In genomic region chr3:96029766-96030165, GRCm38 (mm10) we compare ENCODE assay signal across 22 mouse cellular contexts. TPM values are rescaled to one million over a fixed set of nuclear protein-coding genes. Genes with fewer than 3 reads are reported as not detected.
DNase-seq lines count a peak whose midpoint lies in the region; ATAC-seq and TF ChIP-seq lines count a peak whose summit lies in the region.
"Had no signal": no experiment of that assay in that cellular context is flagged by ENCODE, and none has a peak within 500 bp of the region (broad histone marks: within the 10 kb centered on the region; RNA-seq: fewer than 3 reads in every experiment).

No protein-coding gene starts in this region.

- H3K27me3 ChIP-seq in heart, embryonic 10.5 days (ENCODE audit: insufficient read depth, poor library complexity, severe bottlenecking): no peaks in the 10 kb centered on the region
- H3K27me3 ChIP-seq in cerebellum, adult 2 months (ENCODE audit: control insufficient read depth, insufficient read depth, low read length): no peaks in the 10 kb centered on the region
- no peaks in the 10 kb centered on the region for H3K27me3 ChIP-seq in hindbrain, embryonic 14.5 days (ENCODE audit: control insufficient read depth, insufficient read depth, low read length)
- H3K27me3 ChIP-seq: embryonic facial prominence, embryonic 12.5 days; forebrain, embryonic 13.5 days; hindbrain, embryonic 13.5 days; megakaryocyte, embryonic 14.5 days had no signal

- 0 out of 2 replicates have a peak, but pooled peaks cover 19% of the 10 kb centered on the region for H3K36me3 ChIP-seq in heart, embryonic 10.5 days
- peaks cover 41% of the 10 kb centered on the region for H3K36me3 ChIP-seq in hindbrain, embryonic 14.5 days (replicated peaks; ENCODE audit: control insufficient read depth, insufficient read depth)

- intact Hi-C loops in heart, postnatal 10 days (cut with DNase I): no loop called here

- peaks cover 4% of the 10 kb centered on the region; the same call in 1 of the 2 replicates for H3K4me1 ChIP-seq in heart, embryonic 10.5 days
- peaks cover 22% of the 10 kb centered on the region for H3K4me1 ChIP-seq in cerebellum, adult 2 months (ENCODE audit: control insufficient read depth, insufficient read depth, low read length)
- no peaks in the 10 kb centered on the region for H3K4me1 ChIP-seq in hindbrain, embryonic 14.5 days (replicated peaks; ENCODE audit: control insufficient read depth, insufficient read depth, low read length)
- H3K4me1 ChIP-seq: embryonic facial prominence, embryonic 12.5 days; forebrain, embryonic 13.5 days; hindbrain, embryonic 13.5 days had no signal

- no peak for TF ChIP-seq POLR2A in cerebellum, adult 2 months (IDR thresholded peaks at IDR 0.05; ENCODE audit: borderline replicate concordance, insufficient read depth, low read length)

- no peak overlapping the region for H3K9ac ChIP-seq in hindbrain, embryonic 14.5 days
- H3K9ac ChIP-seq: embryonic facial prominence, embryonic 12.5 days; forebrain, embryonic 13.5 days; hindbrain, embryonic 13.5 days had no signal

- DNase-seq in heart, embryonic 10.5 days (ENCODE audit: low spot score): peak; percentile 50
- no peak for DNase-seq in heart, postnatal 10 days
- DNase-seq in brain, adult 2 months (ENCODE audit: low read depth, low spot score): peak; percentile 93
- peak; percentile 83 to 93 for DNase-seq in cerebellum, adult 2 months
- DNase-seq in kidney, adult 9 months: peak; percentile 14
- DNase-seq in right cerebral cortex, postnatal 36 days (ENCODE audit: low spot score in 2 of 2): no peak
- DNase-seq in hindbrain, embryonic 14.5 days (ENCODE audit: low spot score): no peak
- no peak for DNase-seq in lung, postnatal 25 days (ENCODE audit: low spot score)
- DNase-seq: adrenal gland, postnatal 36 days; gastrocnemius, postnatal 10 days; left cerebral cortex, postnatal 4 days; liver; lung, adult 18-20 months; lung, postnatal 14 days; right cerebral cortex, postnatal 14 days; thymus, adult 18-20 months had no signal

- ATAC-seq in hindbrain, embryonic 14.5 days (ENCODE audit: low FRiP score): no peak
- ATAC-seq: forebrain, embryonic 13.5 days; midbrain, embryonic 16.5 days had no signal

- H3K27ac ChIP-seq in heart, embryonic 10.5 days: no peak overlapping the region
- peak overlapping the region; percentile 99 for H3K27ac ChIP-seq in cerebellum, adult 2 months (ENCODE audit: insufficient read depth, low read length)
- H3K27ac ChIP-seq in hindbrain, embryonic 14.5 days: no peak overlapping the region
- H3K27ac ChIP-seq: embryonic facial prominence, embryonic 12.5 days; forebrain, embryonic 13.5 days; hindbrain, embryonic 13.5 days had no signal

- TF ChIP-seq CTCF in cerebellum, adult 2 months (IDR thresholded peaks at IDR 0.05; ENCODE audit: borderline replicate concordance, insufficient read depth, low read depth, low read length): no peak

- no peak overlapping the region for H3K4me2 ChIP-seq in hindbrain, embryonic 14.5 days (replicated peaks)
- H3K4me2 ChIP-seq: embryonic facial prominence, embryonic 12.5 days; forebrain, embryonic 13.5 days; hindbrain, embryonic 13.5 days had no signal

- no peaks in the 10 kb centered on the region for H3K9me3 ChIP-seq in heart, embryonic 10.5 days
- H3K9me3 ChIP-seq in hindbrain, embryonic 14.5 days (ENCODE audit: control insufficient read depth, low read length): no peaks in the 10 kb centered on the region
- H3K9me3 ChIP-seq: embryonic facial prominence, embryonic 12.5 days; forebrain, embryonic 13.5 days; hindbrain, embryonic 13.5 days; megakaryocyte, embryonic 14.5 days had no signal

- H3K4me3 ChIP-seq in heart, embryonic 10.5 days: no peak overlapping the region
- peak overlapping the region; percentile 48 for H3K4me3 ChIP-seq in cerebellum, adult 2 months (replicated peaks; ENCODE audit: insufficient read depth, low read depth, low read length)
- H3K4me3 ChIP-seq in hindbrain, embryonic 14.5 days (replicated peaks; ENCODE audit: low read length): no peak overlapping the region
- H3K4me3 ChIP-seq: embryonic facial prominence, embryonic 12.5 days; erythroblast, embryonic 14.5 days; forebrain, embryonic 13.5 days; hindbrain, embryonic 13.5 days; megakaryocyte, embryonic 14.5 days had no signal

- WGBS in heart, embryonic 10.5 days: 88% methylated on average over 11 of the region's 11 CpGs
- 21% methylated on average over 11 of the region's 11 CpGs for WGBS in cerebellum, adult 2 months
- WGBS in hindbrain, embryonic 14.5 days: 96% methylated on average over 11 of the region's 11 CpGs

RNA-seq across cellular contexts. Expression of gene Vps45, which starts 28.5 kb away (rescaled TPM):
- polyA plus RNA-seq in heart, embryonic 10.5 days (2016; fragmentation: Nextera tagmentation; extraction: Ambion mirVana): 26.1 and 30.6 TPM in 2 replicates
- 10 to 100 TPM; 24.7 to 34.4 TPM for total RNA-seq in heart, postnatal 10 days (2021)
- 33.3 and 33.6 TPM in 2 replicates for polyA plus RNA-seq in cerebellum, adult 2 months (2012; rRNA removed)
- 44.8 and 46.8 TPM in 2 replicates for polyA plus RNA-seq in hindbrain, embryonic 14.5 days (2014; fragmentation: Nextera tagmentation; extraction: Ambion mirVana)

RNA-seq across cellular contexts. Expression of gene Plekho1, which starts 34.0 kb away (rescaled TPM):
- 75.1 and 88.2 TPM in 2 replicates for polyA plus RNA-seq in heart, embryonic 10.5 days (2016; fragmentation: Nextera tagmentation; extraction: Ambion mirVana)
- 100 to 1,000 TPM; 111 to 118 TPM for total RNA-seq in heart, postnatal 10 days (2021)
- polyA plus RNA-seq in cerebellum, adult 2 months (2012; rRNA removed): 155 and 160 TPM in 2 replicates
- 47.1 and 49.0 TPM in 2 replicates for polyA plus RNA-seq in hindbrain, embryonic 14.5 days (2014; fragmentation: Nextera tagmentation; extraction: Ambion mirVana)

Comparison
In these comparisons a context has a peak if more than half of its experiments do, and no peak if none do; other contexts are left out.
1. DNase-seq: peak in heart, embryonic 10.5 days (single experiment), brain, adult 2 months (single experiment), cerebellum, adult 2 months (2 of 2) and kidney, adult 9 months (single experiment); none in heart, postnatal 10 days (0 of 2), right cerebral cortex, postnatal 36 days (0 of 2), hindbrain, embryonic 14.5 days (single experiment) and lung, postnatal 25 days (single experiment).